Mouse (Mus musculus) layer of hippocampus, adult 2 months (tissue): ENCODE results near the gene Dhx38. TPM values are rescaled to one million over a fixed set of nuclear protein-coding genes. Genes with fewer than 3 reads are reported as not detected.

ENCODE experiments used
- DNase-seq, 2 experiments: peaks; one replicate each; pipeline ENCODE4 v3.0.0; 2022; ENCODE audit warnings: low spot score in 2 of 2
- H3K27ac ChIP-seq: fragments of 200-600 bp; 2 replicates; pipeline ENCODE4 v1.8.1; 2022
- H3K4me3 ChIP-seq: fragments of 200-600 bp; 2 replicates; pipeline ENCODE4 v1.8.1; 2022; ENCODE audit warnings: mild to moderate bottlenecking
- CTCF ChIP-seq: fragments of 200-600 bp; conservative IDR thresholded peaks from 2 replicates; pipeline ENCODE4 v1.8.1; 2022; ENCODE audit warnings: antibody characterized with exemption, mild to moderate bottlenecking, moderate library complexity
- total RNA-seq, 2 experiments: library from RNA; stranded (reverse); gene quantifications; 2 replicates each; pipeline ENCODE4 v1.2.3; 2021

Dhx38 gene
- total RNA-seq, 2 experiments from 2014 or later: 28.0 to 30.1 TPM

DNA sequence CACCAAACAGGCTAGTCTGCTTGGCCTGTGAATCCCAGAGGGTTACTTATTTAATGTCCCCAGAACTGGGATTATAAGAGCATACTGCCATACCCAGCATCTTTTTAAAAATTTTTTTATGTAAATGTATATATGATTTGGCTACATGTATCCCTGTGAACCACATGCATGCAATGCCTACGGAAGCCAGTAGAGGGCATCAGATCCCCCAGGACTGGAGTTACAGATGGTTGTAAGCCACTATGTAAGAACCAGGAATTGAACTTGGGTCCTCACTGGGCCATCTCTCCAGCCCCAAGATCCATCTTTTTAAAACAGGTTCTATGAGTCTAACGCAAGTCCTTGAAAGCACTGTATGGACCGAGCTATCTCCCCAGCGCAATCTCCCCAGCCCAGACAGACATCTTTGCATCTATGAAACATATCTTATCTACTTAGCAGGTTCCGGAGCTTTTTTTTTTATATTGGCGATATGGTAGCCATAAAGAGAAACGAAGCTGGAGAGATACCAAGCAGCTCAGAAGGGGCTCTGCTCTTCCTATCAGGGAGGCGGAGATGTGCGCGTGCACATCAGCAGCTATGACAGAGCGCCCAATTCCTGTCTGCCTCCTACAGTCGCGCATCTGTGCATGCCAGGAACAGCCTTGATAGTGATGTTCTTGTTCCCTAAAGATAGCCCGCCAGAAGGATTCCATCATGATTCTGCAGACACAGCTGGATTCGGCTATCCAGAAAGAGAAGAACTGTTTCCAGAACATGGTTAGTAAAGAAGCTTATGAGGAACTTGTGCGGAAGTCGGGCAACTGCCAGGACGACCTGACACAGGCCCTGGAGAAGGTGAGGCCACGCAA is 30.3 kb downstream of the Dhx38 start:
- no peak overlapping the region for H3K27ac ChIP-seq
- TF ChIP-seq CTCF: peak; percentile 78
- no peak overlapping the region for H3K4me3 ChIP-seq
- peak in 1 of 2 experiments; percentile 25 for DNase-seq

DNA sequence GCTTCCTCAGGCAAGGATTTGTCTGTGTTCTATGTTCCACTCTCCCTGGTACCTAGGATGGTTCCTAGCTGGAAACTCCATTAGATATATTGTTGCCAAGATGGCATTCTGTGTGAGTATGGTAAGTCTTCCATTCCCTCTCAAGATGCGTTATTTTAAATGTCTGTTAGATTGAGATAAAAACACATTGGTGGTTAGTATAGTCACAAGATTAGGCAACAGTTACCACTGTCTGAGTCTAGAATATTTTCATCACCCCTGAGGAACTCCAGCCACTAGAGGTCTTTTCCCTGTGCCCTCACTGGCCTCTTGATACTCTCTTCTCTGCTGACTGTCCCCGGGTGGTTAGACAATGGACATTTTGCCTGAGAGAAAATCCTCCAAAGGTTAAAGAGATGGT is 41.7 kb downstream of the Dhx38 start:
- DNase-seq: no peak
- TF ChIP-seq CTCF: no peak
- no peak overlapping the region for H3K27ac ChIP-seq
- no peak overlapping the region for H3K4me3 ChIP-seq

DNA sequence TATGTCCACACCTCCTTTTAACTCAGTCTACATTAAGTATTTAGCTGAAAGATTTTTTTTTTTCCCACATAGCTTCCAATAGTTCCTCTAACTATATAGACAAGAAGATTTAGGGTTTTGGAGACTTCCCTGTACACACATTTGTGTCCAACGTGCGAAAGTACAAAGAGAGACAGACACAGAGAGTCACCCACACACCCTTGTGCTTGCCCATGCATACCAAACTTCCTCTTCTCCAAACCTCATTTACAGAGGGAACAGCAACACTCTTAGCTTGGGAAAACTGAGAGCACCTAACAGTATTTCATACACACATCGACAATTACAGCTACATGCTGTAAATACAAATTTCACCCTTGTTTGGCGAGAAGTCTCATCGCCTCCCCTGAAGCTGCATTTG is 60.1 kb downstream of the Dhx38 start:
- Histone ChIP-seq H3K4me3 (no peak overlapping the region), H3K27ac (no peak overlapping the region)
- TF ChIP-seq CTCF: no peak
- DNase-seq: no peak

DNA sequence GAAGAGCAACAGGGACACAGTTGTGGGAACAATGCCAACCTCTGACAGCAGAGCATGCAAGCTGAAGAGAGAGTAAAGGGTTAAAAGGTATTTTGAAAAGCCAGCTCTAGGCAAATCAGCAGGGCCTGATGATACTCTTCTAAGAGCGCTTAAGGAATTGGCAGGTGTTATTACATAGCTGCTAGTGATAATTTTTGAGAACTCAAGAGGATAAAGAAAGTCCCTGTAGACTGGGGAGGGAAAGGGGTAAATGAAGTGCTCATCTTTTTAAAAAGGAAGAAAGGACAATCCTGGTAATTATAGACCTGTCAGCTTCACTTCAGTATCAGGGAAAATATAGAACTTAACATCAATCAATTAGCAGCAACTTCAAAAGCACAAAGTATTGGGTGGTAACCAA is 62.1 kb downstream of the Dhx38 start:
- H3K27ac ChIP-seq: no peak overlapping the region
- no peak overlapping the region for H3K4me3 ChIP-seq
- no peak for DNase-seq
- no peak for TF ChIP-seq CTCF

DNA sequence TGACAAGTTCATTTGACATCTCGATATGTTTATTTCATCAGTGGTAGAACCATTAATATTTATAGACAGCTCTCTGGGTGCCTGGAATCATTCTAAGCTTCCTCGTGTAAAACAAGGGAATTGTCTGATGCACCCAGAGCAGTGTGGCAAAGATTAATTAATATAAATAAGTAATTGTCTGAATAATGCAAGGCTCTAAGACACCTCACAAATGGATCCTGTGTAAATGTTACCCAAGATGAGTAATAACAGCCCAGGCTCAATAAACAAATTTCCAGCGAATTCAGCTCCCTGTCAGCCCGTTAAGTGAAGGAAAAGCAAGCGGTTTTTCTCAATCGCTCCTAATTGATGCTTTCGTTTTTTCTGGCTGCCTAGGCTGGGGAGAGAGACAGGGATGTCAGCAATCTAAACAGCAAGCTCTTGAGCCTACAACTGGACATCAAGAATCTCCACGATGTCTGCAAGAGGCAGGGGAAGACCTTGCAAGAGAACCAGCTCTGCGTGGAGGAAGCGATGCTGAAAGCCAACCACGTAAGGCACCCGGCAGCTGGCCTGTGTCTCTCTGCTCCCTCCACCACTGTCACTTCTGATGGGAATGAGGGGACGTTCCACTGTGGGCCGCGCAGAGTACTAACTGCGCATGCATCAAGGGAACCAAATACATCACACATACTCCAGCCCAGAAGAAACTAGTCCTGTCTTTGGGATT is 66.5 kb downstream of the Dhx38 start:
- Histone ChIP-seq H3K27ac (peak overlapping the region; percentile 46; the same call in 1 of the 2 replicates), H3K4me3 (no peak overlapping the region)
- no peak for DNase-seq
- no peak for TF ChIP-seq CTCF

Other genes with a start within 250 kb of the Dhx38 start
- gene Pmfbp1, start 71.8 kb downstream of the Dhx38 start, total RNA-seq: under 1 TPM; 0.10 to 0.12 TPM
- 10 to 100 TPM; 13.6 to 17.6 TPM for gene Txnl4b, start within 50 bp of the Dhx38 start, total RNA-seq
- not detected for gene Hp, start 13.3 kb upstream of the Dhx38 start, total RNA-seq
- gene Dhodh, start 42.8 kb upstream of the Dhx38 start, total RNA-seq: 10 to 100 TPM; 25.6 to 25.9 TPM
- 1 to 10 TPM; 2.3 to 2.8 TPM for gene Pkd1l3, start 48.7 kb upstream of the Dhx38 start, total RNA-seq
- gene Ist1, start 127.4 kb upstream of the Dhx38 start, total RNA-seq: 10 to 100 TPM; 87.0 to 94.9 TPM
- 10 to 100 TPM; 47.0 to 47.6 TPM for gene Zfp821, start 139.7 kb upstream of the Dhx38 start, total RNA-seq
- gene Atxn1l, start 171.9 kb upstream of the Dhx38 start, total RNA-seq: 10 to 100 TPM; 40.1 to 44.5 TPM
- gene Ap1g1, start 212.7 kb upstream of the Dhx38 start, total RNA-seq: 10 to 100 TPM; 84.1 to 92.2 TPM